Mouse (Mus musculus) myocyte (in vitro differentiated cells): ENCODE data around the gene Psrc1.

Source experiments
- E2F4 ChIP-seq: IDR thresholded peaks from one replicate; pipeline ENCODE4 v1.6.1; 2011; ENCODE audit warnings: mild to moderate bottlenecking, control low read depth, moderate library complexity; ENCODE audit not compliant: insufficient read depth
- POLR2A ChIP-seq: IDR thresholded peaks from one replicate; pipeline ENCODE4 v1.6.1; 2011; ENCODE audit warnings: low read depth, mild to moderate bottlenecking, control low read depth, moderate library complexity; ENCODE audit not compliant: insufficient read length

- TF ChIP-seq E2F4 (no peak), POLR2A (no peak)
Measured at GRCm38 (mm10) chr3:108378875-108379663, 4.6 kb upstream of the Psrc1 start.
